Mouse (Mus musculus): ENCODE results near the gene 9230112D13Rik.

DNA sequence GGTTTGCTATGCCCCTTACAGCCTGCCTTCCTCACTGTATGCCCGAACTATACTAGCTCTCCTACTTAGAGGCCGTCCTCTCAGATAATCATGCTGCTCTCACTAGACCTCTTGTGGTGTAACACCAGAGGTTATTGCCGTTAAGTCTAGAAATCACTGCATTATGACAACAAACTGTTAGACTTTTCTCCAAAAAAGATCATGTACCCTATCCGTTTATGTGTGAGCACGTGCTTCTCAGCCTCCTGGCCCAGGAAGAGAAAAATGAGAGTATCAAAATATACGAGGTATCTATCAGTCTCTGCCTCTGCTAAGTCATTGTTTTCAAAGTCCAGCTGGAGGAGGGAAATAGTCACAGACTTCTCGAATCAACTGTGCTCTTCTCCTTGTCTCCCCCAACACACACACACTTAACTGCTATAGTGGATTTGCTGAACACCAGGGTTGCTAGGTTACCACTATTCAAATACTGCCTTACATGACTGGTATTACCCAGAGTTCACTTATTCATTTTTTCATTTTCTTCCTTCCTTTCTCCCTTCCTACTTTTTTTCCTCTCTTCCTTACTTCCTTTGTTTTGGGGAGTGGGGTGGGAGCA, 13.7 kb downstream of the 9230112D13Rik start:
- TF ChIP-seq CTCF (IDR thresholded peaks at IDR 0.05; ENCODE audit: low read depth) (no peak), EP300 (IDR thresholded peaks at IDR 0.05; ENCODE audit: low read depth) (no peak)
